Mouse (Mus musculus): ENCODE results near the gene Gm6676.
"Not testable (repeated sequence)": the region's sequence is repeated elsewhere in the genome, so short reads cannot be mapped to it uniquely, and the experiment has no call there.

GRCm38 (mm10) chr14:7174483-7174971 is 49.3 kb upstream of the Gm6676 start, which contains the start of gene Gm3512:
- not testable (repeated sequence) for TF ChIP-seq EP300, CTCF (IDR thresholded peaks at IDR 0.05; ENCODE audit: low read depth)
